Mouse (Mus musculus): Measurements from ENCODE around the gene Phb.

- TF ChIP-seq EP300 (IDR thresholded peaks at IDR 0.05; ENCODE audit: insufficient read depth, low read depth, low read length) (no peak), CTCF (IDR thresholded peaks at IDR 0.05) (no peak)
Measured at GRCm38 (mm10) chr11:95682946-95683345, 16.2 kb downstream of the Phb start.
